Mouse (Mus musculus) kidney, adult 2 months (tissue): ENCODE data around the gene Acbd6.

ENCODE experiments used
- CTCF ChIP-seq: fragments of 200-500 bp; conservative IDR thresholded peaks from 2 replicates; pipeline ENCODE4 v1.5.1; 2011; ENCODE audit warnings: low read depth, mild to moderate bottlenecking, control low read depth, low read length, moderate library complexity, mixed read lengths; ENCODE audit not compliant: insufficient read depth, insufficient read length
- POLR2A ChIP-seq: fragments of 200-500 bp; IDR thresholded peaks from one replicate; pipeline ENCODE4 v1.6.1; 2011; ENCODE audit warnings: low read depth, low read length, control low read depth

- TF ChIP-seq POLR2A (no peak), CTCF (no peak)
Measured at GRCm38 (mm10) chr1:155538006-155538405, 19.9 kb upstream of the Acbd6 start.
